Comparison of ENCODE assay signal across 7 mouse cellular contexts in genomic region chr11:66258851-66259250, GRCm38 (mm10).
DNase-seq lines count a peak whose midpoint lies in the region; ATAC-seq lines count a peak whose summit lies in the region.

No protein-coding gene starts in this region.

- H3K4me3 ChIP-seq in neural tube, embryonic 11.5 days (ENCODE audit: low read depth, low read length), result no peak overlapping the region

- 20% methylated on average over 3 of the region's 3 CpGs for WGBS in neural tube, embryonic 11.5 days

- DNase-seq in layer of hippocampus, postnatal 10 days (ENCODE audit: low spot score in 2 of 2), result peak; percentile 34 to 43
- DNase-seq in layer of hippocampus, adult 11-12 months (ENCODE audit: low spot score), result no peak
- DNase-seq in adrenal gland, adult 2 months, result peak; percentile 18
- DNase-seq in heart, postnatal 14 days, result peak; percentile 64 to 73
- peak; percentile 50 for DNase-seq in neural tube, embryonic 11.5 days (ENCODE audit: low spot score)
- DNase-seq in frontal cortex, postnatal 14 days (ENCODE audit: low spot score in 2 of 2), result no peak
- no peak for DNase-seq in cerebellum, adult 18-20 months

- H3K27ac ChIP-seq in neural tube, embryonic 11.5 days (ENCODE audit: low read depth, low read length), result no peak overlapping the region

- H3K9me3 ChIP-seq in neural tube, embryonic 11.5 days (ENCODE audit: control insufficient read depth, low read length), result no peaks in the 10 kb centered on the region

- intact Hi-C loops in heart, postnatal 14 days (cut with DNase I), result no loop called here

- no peak for ATAC-seq in neural tube, embryonic 11.5 days (ENCODE audit: insufficient read depth, low FRiP score, low TSS enrichment)

- H3K4me1 ChIP-seq in neural tube, embryonic 11.5 days (ENCODE audit: control insufficient read depth, insufficient read depth, low read length), result no peaks in the 10 kb centered on the region

- no peaks in the 10 kb centered on the region for H3K27me3 ChIP-seq in neural tube, embryonic 11.5 days (ENCODE audit: control insufficient read depth, insufficient read depth, low read length)

- no peaks in the 10 kb centered on the region for H3K36me3 ChIP-seq in neural tube, embryonic 11.5 days (ENCODE audit: control insufficient read depth, insufficient read depth, low read length)

- no peak overlapping the region for H3K9ac ChIP-seq in neural tube, embryonic 11.5 days (ENCODE audit: low read length)

- H3K4me2 ChIP-seq in neural tube, embryonic 11.5 days (ENCODE audit: low read depth), result no peak overlapping the region

Comparison
In these comparisons a context has a peak if more than half of its experiments do, and no peak if none do; other contexts are left out.
1. DNase-seq: peak in layer of hippocampus, postnatal 10 days (2 of 2), adrenal gland, adult 2 months (single experiment), heart, postnatal 14 days (2 of 2) and neural tube, embryonic 11.5 days (single experiment); none in layer of hippocampus, adult 11-12 months (single experiment), frontal cortex, postnatal 14 days (0 of 2) and cerebellum, adult 18-20 months (0 of 2).